Mouse (Mus musculus): ENCODE results near the gene Elmo1. TPM values are rescaled to one million over a fixed set of nuclear protein-coding genes. Genes with fewer than 3 reads are reported as not detected.

Elmo1 gene
- polyA plus RNA-seq (2015; fragmentation: Nextera tagmentation; extraction: Ambion mirVana), result 23.4 and 23.5 TPM in 2 replicates

- peak; percentile 80 for ATAC-seq (ENCODE audit: insufficient number of reproducible peaks, low FRiP score, low TSS enrichment, low read depth)
- Histone ChIP-seq H3K27me3 (peaks cover 6% of the 10 kb centered on the region; the same call in 1 of the 2 replicates), H3K9me3 (replicated peaks) (no peaks in the 10 kb centered on the region), H3K4me1 (peaks cover 5% of the 10 kb centered on the region; the same call in 1 of the 2 replicates), H3K9ac (peak within 1 kb of the TSS; percentile 65), H3K4me3 (replicated peaks) (peak within 1 kb of the TSS; percentile 80), H3K36me3 (no peaks in the 10 kb centered on the region), H3K4me2 (replicated peaks) (peak within 1 kb of the TSS; percentile 96), H3K27ac (replicated peaks) (peak within 1 kb of the TSS; percentile 86)
- under 1% methylated on average over 45 of the region's 49 CpGs for WGBS
These were observed at the start of gene Elmo1 for GRCm38 (mm10) chr13:20090133-20090710. Gene Elmo1, plus strand, starts transcription at chr13:20090596.

- no peak for ATAC-seq (ENCODE audit: insufficient number of reproducible peaks, low FRiP score, low TSS enrichment, low read depth)
- no peaks in the 10 kb centered on the region for H3K36me3 ChIP-seq
- no peak overlapping the region for H3K9ac ChIP-seq
- no peak overlapping the region for H3K4me2 ChIP-seq (replicated peaks)
- H3K27ac ChIP-seq (replicated peaks), result no peak overlapping the region
- WGBS, result 41% methylated on average over 2 of the region's 2 CpGs
- H3K4me3 ChIP-seq (replicated peaks), result no peak overlapping the region
- no peaks in the 10 kb centered on the region for H3K9me3 ChIP-seq (replicated peaks)
- no peaks in the 10 kb centered on the region; the same call in 1 of the 2 replicates for H3K4me1 ChIP-seq
- H3K27me3 ChIP-seq, result no peaks in the 10 kb centered on the region
These were observed 49.1 kb upstream of the Elmo1 start for GRCm38 (mm10) chr13:20041169-20041830.

- ATAC-seq (ENCODE audit: insufficient number of reproducible peaks, low FRiP score, low TSS enrichment, low read depth), result no peak
- Histone ChIP-seq H3K4me1 (no peaks in the 10 kb centered on the region; the same call in 1 of the 2 replicates), H3K4me2 (replicated peaks) (no peak overlapping the region), H3K36me3 (no peaks in the 10 kb centered on the region), H3K4me3 (replicated peaks) (no peak overlapping the region), H3K9me3 (replicated peaks) (no peaks in the 10 kb centered on the region), H3K27me3 (no peaks in the 10 kb centered on the region), H3K9ac (no peak overlapping the region), H3K27ac (replicated peaks) (no peak overlapping the region)
- WGBS, result 81% methylated on average over 2 of the region's 2 CpGs
These were observed 47.5 kb upstream of the Elmo1 start for GRCm38 (mm10) chr13:20042856-20043255.

GRCm38 (mm10) chr13:20045350-20045749 is 45.0 kb upstream of the Elmo1 start:
- Histone ChIP-seq H3K4me2 (replicated peaks) (no peak overlapping the region), H3K9me3 (replicated peaks) (no peaks in the 10 kb centered on the region), H3K4me1 (peaks cover 4% of the 10 kb centered on the region), H3K4me3 (replicated peaks) (no peak overlapping the region), H3K27me3 (no peaks in the 10 kb centered on the region), H3K36me3 (no peaks in the 10 kb centered on the region), H3K9ac (no peak overlapping the region), H3K27ac (replicated peaks) (no peak overlapping the region)
- ATAC-seq (ENCODE audit: insufficient number of reproducible peaks, low FRiP score, low TSS enrichment, low read depth), result no peak
- 83% methylated on average over 2 of the region's 2 CpGs for WGBS

- Histone ChIP-seq H3K27me3 (no peaks in the 10 kb centered on the region), H3K9me3 (replicated peaks) (no peaks in the 10 kb centered on the region), H3K9ac (no peak overlapping the region), H3K27ac (replicated peaks) (no peak overlapping the region), H3K36me3 (no peaks in the 10 kb centered on the region), H3K4me2 (replicated peaks) (no peak overlapping the region), H3K4me3 (replicated peaks) (no peak overlapping the region), H3K4me1 (peaks cover 4% of the 10 kb centered on the region)
- ATAC-seq (ENCODE audit: insufficient number of reproducible peaks, low FRiP score, low TSS enrichment, low read depth), result no peak
- 50% methylated on average over 5 of the region's 5 CpGs for WGBS
These were observed 44.6 kb upstream of the Elmo1 start for GRCm38 (mm10) chr13:20045836-20046235.

GRCm38 (mm10) chr13:20046406-20046805 is 44.0 kb upstream of the Elmo1 start:
- Histone ChIP-seq H3K9me3 (replicated peaks) (no peaks in the 10 kb centered on the region), H3K27me3 (no peaks in the 10 kb centered on the region), H3K36me3 (no peaks in the 10 kb centered on the region), H3K4me2 (replicated peaks) (no peak overlapping the region), H3K9ac (no peak overlapping the region), H3K27ac (replicated peaks) (no peak overlapping the region), H3K4me1 (peaks cover 4% of the 10 kb centered on the region), H3K4me3 (replicated peaks) (no peak overlapping the region)
- ATAC-seq (ENCODE audit: insufficient number of reproducible peaks, low FRiP score, low TSS enrichment, low read depth), result no peak
- WGBS, result 49% methylated on average over 4 of the region's 4 CpGs

GRCm38 (mm10) chr13:20047926-20048836 is 42.2 kb upstream of the Elmo1 start:
- no peaks in the 10 kb centered on the region for H3K27me3 ChIP-seq
- peaks cover 4% of the 10 kb centered on the region for H3K4me1 ChIP-seq
- no peak overlapping the region for H3K9ac ChIP-seq
- no peak overlapping the region for H3K27ac ChIP-seq (replicated peaks)
- H3K36me3 ChIP-seq, result no peaks in the 10 kb centered on the region
- WGBS, result 52% methylated on average over 14 of the region's 14 CpGs
- H3K9me3 ChIP-seq (replicated peaks), result no peaks in the 10 kb centered on the region
- no peak overlapping the region for H3K4me2 ChIP-seq (replicated peaks)
- H3K4me3 ChIP-seq (replicated peaks), result no peak overlapping the region
- no peak for ATAC-seq (ENCODE audit: insufficient number of reproducible peaks, low FRiP score, low TSS enrichment, low read depth)

GRCm38 (mm10) chr13:20048837-20049160 is 41.6 kb upstream of the Elmo1 start:
- Histone ChIP-seq H3K27me3 (no peaks in the 10 kb centered on the region), H3K4me1 (peaks cover 4% of the 10 kb centered on the region), H3K9ac (no peak overlapping the region), H3K9me3 (replicated peaks) (no peaks in the 10 kb centered on the region), H3K4me3 (replicated peaks) (no peak overlapping the region), H3K4me2 (replicated peaks) (no peak overlapping the region), H3K27ac (replicated peaks) (no peak overlapping the region), H3K36me3 (no peaks in the 10 kb centered on the region)
- ATAC-seq (ENCODE audit: insufficient number of reproducible peaks, low FRiP score, low TSS enrichment, low read depth), result no peak
- WGBS, result 18% methylated on average over 2 of the region's 2 CpGs

- ATAC-seq (ENCODE audit: insufficient number of reproducible peaks, low FRiP score, low TSS enrichment, low read depth), result no peak
- 60% methylated on average over 8 of the region's 8 CpGs for WGBS
These were observed 40.7 kb upstream of the Elmo1 start for GRCm38 (mm10) chr13:20049654-20050053.

GRCm38 (mm10) chr13:20050149-20050548 is 40.2 kb upstream of the Elmo1 start:
- no peaks in the 10 kb centered on the region for H3K27me3 ChIP-seq
- H3K36me3 ChIP-seq, result no peaks in the 10 kb centered on the region
- H3K27ac ChIP-seq (replicated peaks), result no peak overlapping the region
- H3K4me2 ChIP-seq (replicated peaks), result no peak overlapping the region
- no peak overlapping the region for H3K9ac ChIP-seq
- ATAC-seq (ENCODE audit: insufficient number of reproducible peaks, low FRiP score, low TSS enrichment, low read depth), result no peak
- H3K4me1 ChIP-seq, result peaks cover 4% of the 10 kb centered on the region
- H3K4me3 ChIP-seq (replicated peaks), result no peak overlapping the region
- 88% methylated on average over 10 of the region's 10 CpGs for WGBS
- no peaks in the 10 kb centered on the region for H3K9me3 ChIP-seq (replicated peaks)

More at GRCm38 (mm10) chr13:20049654-20050053, 40.7 kb upstream of the Elmo1 start:
- Histone ChIP-seq H3K27me3 (no peaks in the 10 kb centered on the region), H3K36me3 (no peaks in the 10 kb centered on the region), H3K9me3 (replicated peaks) (no peaks in the 10 kb centered on the region), H3K4me1 (peaks cover 4% of the 10 kb centered on the region), H3K4me2 (replicated peaks) (no peak overlapping the region), H3K9ac (no peak overlapping the region), H3K4me3 (replicated peaks) (no peak overlapping the region), H3K27ac (replicated peaks) (no peak overlapping the region)

- no peaks in the 10 kb centered on the region for H3K9me3 ChIP-seq (replicated peaks)
- H3K4me3 ChIP-seq (replicated peaks), result no peak overlapping the region
- no peak overlapping the region for H3K9ac ChIP-seq
- no peaks in the 10 kb centered on the region for H3K36me3 ChIP-seq
- no peaks in the 10 kb centered on the region for H3K4me1 ChIP-seq
- no peak overlapping the region for H3K4me2 ChIP-seq (replicated peaks)
- no peak overlapping the region for H3K27ac ChIP-seq (replicated peaks)
- 84% methylated on average over 1 of the region's 1 CpGs for WGBS
- no peaks in the 10 kb centered on the region for H3K27me3 ChIP-seq
- no peak for ATAC-seq (ENCODE audit: insufficient number of reproducible peaks, low FRiP score, low TSS enrichment, low read depth)
These were observed 32.5 kb upstream of the Elmo1 start for GRCm38 (mm10) chr13:20057926-20058325.
